Mouse (Mus musculus) CH12.LX (cell line): ENCODE measurements around the gene Gdpd1.

Experiments
- CTCF ChIP-seq, 2 experiments: IDR thresholded peaks in 1 of 2; conservative IDR thresholded peaks in 1 of 2; 2 replicates each; pipeline ENCODE4 v1.5.1; 2011 to 2012; ENCODE audit warnings: low read depth in 2 of 2, low read length in 2 of 2, improper control_type of control experiment in 1 of 2, inconsistent platforms in 1 of 2, mild to moderate bottlenecking in 1 of 2, moderate library complexity in 1 of 2
- EP300 ChIP-seq: IDR thresholded peaks from 2 replicates; pipeline ENCODE4 v1.6.1; 2011; ENCODE audit warnings: low read length, improper control_type of control experiment
- ETS1 ChIP-seq: conservative IDR thresholded peaks from 2 replicates; pipeline ENCODE4 v1.6.1; 2012; ENCODE audit warnings: low read depth, mild to moderate bottlenecking, inconsistent platforms, low read length, improper control_type of control experiment, moderate library complexity
- HCFC1 ChIP-seq: IDR thresholded peaks from 2 replicates; pipeline ENCODE4 v1.6.1; 2012; ENCODE audit warnings: low read depth, mild to moderate bottlenecking, inconsistent platforms, low read length, improper control_type of control experiment
- MAX ChIP-seq: IDR thresholded peaks from 2 replicates; pipeline ENCODE4 v1.6.1; 2011; ENCODE audit warnings: low read length, improper control_type of control experiment
- NRF1 ChIP-seq: IDR thresholded peaks from 2 replicates; pipeline ENCODE4 v1.6.1; 2014; ENCODE audit warnings: low read depth, mild to moderate bottlenecking, inconsistent platforms, low read length, improper control_type of control experiment, moderate library complexity
- SMC3 ChIP-seq: IDR thresholded peaks from 2 replicates; pipeline ENCODE4 v1.6.1; 2011; ENCODE audit warnings: low read depth, low read length, improper control_type of control experiment

DNA sequence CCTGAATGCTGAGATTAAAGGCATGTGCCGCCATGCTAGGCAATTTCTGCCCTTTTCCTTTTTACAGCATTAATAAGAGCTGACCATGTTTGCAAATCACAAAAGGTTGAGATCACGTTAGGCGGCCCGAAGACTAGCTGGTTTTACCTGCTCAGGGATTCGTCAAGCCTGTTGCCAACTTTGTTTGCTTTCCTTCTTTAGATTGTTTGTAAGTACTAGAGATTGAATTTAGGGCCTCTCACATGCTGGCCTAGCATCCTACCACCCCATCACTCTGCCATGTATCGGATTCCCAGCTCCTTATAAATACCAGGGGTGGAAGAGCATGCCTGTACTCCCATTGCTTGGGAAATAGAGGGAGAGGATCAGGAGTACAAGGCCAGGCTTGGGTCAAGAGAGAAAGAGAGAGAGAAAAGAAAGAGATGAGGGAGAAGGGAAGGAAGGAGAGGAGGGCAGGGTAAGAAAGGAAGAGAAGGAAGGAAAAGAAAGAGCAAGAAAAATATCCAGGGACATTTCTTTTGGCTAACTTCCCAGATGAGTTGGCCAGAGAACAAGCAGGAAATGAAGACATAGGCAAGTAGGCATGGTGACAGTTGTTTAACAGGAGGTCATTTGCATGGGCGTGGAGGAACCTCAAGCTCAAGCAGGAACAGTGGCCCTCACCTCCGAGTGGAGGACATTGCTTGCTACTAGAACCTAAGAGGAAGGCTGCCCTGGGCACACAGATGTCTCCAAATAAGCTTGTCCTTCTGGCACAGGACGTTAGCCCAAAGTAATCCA lies 47.6 kb downstream of the Gdpd1 start:
- no peak for TF ChIP-seq EP300
- TF ChIP-seq CTCF (conservative IDR thresholded peaks at IDR 0.05 in 1 of 2, IDR thresholded peaks at IDR 0.05 in 1 of 2; ENCODE audit: low read depth in 2 of 2, low read length in 2 of 2) = no peak
- no peak for TF ChIP-seq ETS1
- no peak for TF ChIP-seq MAX
- TF ChIP-seq NRF1 = no peak
- TF ChIP-seq HCFC1 = no peak
- no peak for TF ChIP-seq SMC3
